Mouse (Mus musculus): ENCODE measurements around the gene Zic1. TPM values are rescaled to one million over a fixed set of nuclear protein-coding genes. Genes with fewer than 3 reads are reported as not detected.

Zic1 gene
- polyA plus RNA-seq, 1 experiment: not detected

GRCm38 (mm10) chr9:91371608-91372007, 6.0 kb upstream of the Zic1 start:
- H3K27me3 ChIP-seq (ENCODE audit: control insufficient read depth, insufficient read depth, low read length): peaks cover 26% of the 10 kb centered on the region
- no peaks in the 10 kb centered on the region for H3K36me3 ChIP-seq (ENCODE audit: control insufficient read depth, insufficient read depth, low read length)
- no peak overlapping the region for H3K4me3 ChIP-seq (ENCODE audit: low read depth, low read length)
- no peak overlapping the region for H3K27ac ChIP-seq (ENCODE audit: insufficient read depth, low read depth, low read length)
- 13% methylated on average over 4 of the region's 4 CpGs for WGBS
- no peak for TF ChIP-seq CTCF (IDR thresholded peaks at IDR 0.05; ENCODE audit: extremely low read depth, insufficient read length, insufficient replicate concordance, low read depth, low read length)
- no peak for TF ChIP-seq POLR2A (IDR thresholded peaks at IDR 0.05; ENCODE audit: low read depth, low read length)
- H3K4me1 ChIP-seq (ENCODE audit: control insufficient read depth, insufficient read depth, insufficient read length, low read length): no peaks in the 10 kb centered on the region

GRCm38 (mm10) chr9:91371011-91371410, 5.4 kb upstream of the Zic1 start:
- Histone ChIP-seq H3K4me3 (ENCODE audit: low read depth, low read length) (no peak overlapping the region), H3K36me3 (ENCODE audit: control insufficient read depth, insufficient read depth, low read length) (no peaks in the 10 kb centered on the region), H3K4me1 (ENCODE audit: control insufficient read depth, insufficient read depth, insufficient read length, low read length) (no peaks in the 10 kb centered on the region), H3K27me3 (ENCODE audit: control insufficient read depth, insufficient read depth, low read length) (peaks cover 30% of the 10 kb centered on the region), H3K27ac (ENCODE audit: insufficient read depth, low read depth, low read length) (no peak overlapping the region)
- no peak for TF ChIP-seq POLR2A (IDR thresholded peaks at IDR 0.05; ENCODE audit: low read depth, low read length)
- no peak for TF ChIP-seq CTCF (IDR thresholded peaks at IDR 0.05; ENCODE audit: extremely low read depth, insufficient read length, insufficient replicate concordance, low read depth, low read length)

GRCm38 (mm10) chr9:91370191-91370708, 4.6 kb upstream of the Zic1 start:
- 16% methylated on average over 6 of the region's 6 CpGs for WGBS
- peaks cover 35% of the 10 kb centered on the region for H3K27me3 ChIP-seq (ENCODE audit: control insufficient read depth, insufficient read depth, low read length)
- no peaks in the 10 kb centered on the region for H3K36me3 ChIP-seq (ENCODE audit: control insufficient read depth, insufficient read depth, low read length)
- TF ChIP-seq POLR2A (IDR thresholded peaks at IDR 0.05; ENCODE audit: low read depth, low read length) (no peak), CTCF (IDR thresholded peaks at IDR 0.05; ENCODE audit: extremely low read depth, insufficient read length, insufficient replicate concordance, low read depth, low read length) (no peak)
- H3K4me3 ChIP-seq (ENCODE audit: low read depth, low read length): no peak overlapping the region
- no peaks in the 10 kb centered on the region for H3K4me1 ChIP-seq (ENCODE audit: control insufficient read depth, insufficient read depth, insufficient read length, low read length)
- no peak overlapping the region for H3K27ac ChIP-seq (ENCODE audit: insufficient read depth, low read depth, low read length)

GRCm38 (mm10) chr9:91369293-91369991, 3.8 kb upstream of the Zic1 start:
- Histone ChIP-seq H3K27me3 (ENCODE audit: control insufficient read depth, insufficient read depth, low read length) (peaks cover 43% of the 10 kb centered on the region), H3K27ac (ENCODE audit: insufficient read depth, low read depth, low read length) (no peak overlapping the region), H3K36me3 (ENCODE audit: control insufficient read depth, insufficient read depth, low read length) (no peaks in the 10 kb centered on the region), H3K4me3 (ENCODE audit: low read depth, low read length) (no peak overlapping the region), H3K4me1 (ENCODE audit: control insufficient read depth, insufficient read depth, insufficient read length, low read length) (peaks cover 6% of the 10 kb centered on the region; the same call in 1 of the 2 replicates)
- WGBS: 8% methylated on average over 26 of the region's 26 CpGs
- TF ChIP-seq POLR2A (IDR thresholded peaks at IDR 0.05; ENCODE audit: low read depth, low read length) (no peak), CTCF (IDR thresholded peaks at IDR 0.05; ENCODE audit: extremely low read depth, insufficient read length, insufficient replicate concordance, low read depth, low read length) (no peak)

- Histone ChIP-seq H3K27ac (ENCODE audit: insufficient read depth, low read depth, low read length) (no peak overlapping the region), H3K27me3 (ENCODE audit: control insufficient read depth, insufficient read depth, low read length) (peaks cover 48% of the 10 kb centered on the region), H3K4me1 (ENCODE audit: control insufficient read depth, insufficient read depth, insufficient read length, low read length) (peaks cover 8% of the 10 kb centered on the region; the same call in 1 of the 2 replicates), H3K4me3 (ENCODE audit: low read depth, low read length) (no peak overlapping the region), H3K36me3 (ENCODE audit: control insufficient read depth, insufficient read depth, low read length) (no peaks in the 10 kb centered on the region)
- 10% methylated on average over 13 of the region's 13 CpGs for WGBS
- TF ChIP-seq CTCF (IDR thresholded peaks at IDR 0.05; ENCODE audit: extremely low read depth, insufficient read length, insufficient replicate concordance, low read depth, low read length) (no peak), POLR2A (IDR thresholded peaks at IDR 0.05; ENCODE audit: low read depth, low read length) (no peak)
Measured at GRCm38 (mm10) chr9:91368946-91369292, 3.3 kb upstream of the Zic1 start.

- Histone ChIP-seq H3K4me1 (ENCODE audit: control insufficient read depth, insufficient read depth, insufficient read length, low read length) (peaks cover 8% of the 10 kb centered on the region; the same call in 1 of the 2 replicates), H3K27ac (ENCODE audit: insufficient read depth, low read depth, low read length) (no peak overlapping the region), H3K27me3 (ENCODE audit: control insufficient read depth, insufficient read depth, low read length) (peaks cover 56% of the 10 kb centered on the region), H3K4me3 (ENCODE audit: low read depth, low read length) (no peak overlapping the region), H3K36me3 (ENCODE audit: control insufficient read depth, insufficient read depth, low read length) (no peaks in the 10 kb centered on the region)
- TF ChIP-seq POLR2A (IDR thresholded peaks at IDR 0.05; ENCODE audit: low read depth, low read length) (no peak), CTCF (IDR thresholded peaks at IDR 0.05; ENCODE audit: extremely low read depth, insufficient read length, insufficient replicate concordance, low read depth, low read length) (no peak)
- 11% methylated on average over 3 of the region's 3 CpGs for WGBS
Measured at GRCm38 (mm10) chr9:91368150-91368549, 2.5 kb upstream of the Zic1 start.

- H3K27ac ChIP-seq (ENCODE audit: insufficient read depth, low read depth, low read length): no peak overlapping the region
- H3K4me1 ChIP-seq (ENCODE audit: control insufficient read depth, insufficient read depth, insufficient read length, low read length): peaks cover 11% of the 10 kb centered on the region; the same call in 1 of the 2 replicates
- TF ChIP-seq POLR2A (IDR thresholded peaks at IDR 0.05; ENCODE audit: low read depth, low read length) (no peak), CTCF (IDR thresholded peaks at IDR 0.05; ENCODE audit: extremely low read depth, insufficient read length, insufficient replicate concordance, low read depth, low read length) (no peak)
- no peaks in the 10 kb centered on the region for H3K36me3 ChIP-seq (ENCODE audit: control insufficient read depth, insufficient read depth, low read length)
- H3K27me3 ChIP-seq (ENCODE audit: control insufficient read depth, insufficient read depth, low read length): peaks cover 64% of the 10 kb centered on the region
- 8% methylated on average over 30 of the region's 30 CpGs for WGBS
- no peak overlapping the region for H3K4me3 ChIP-seq (ENCODE audit: low read depth, low read length)
Measured at GRCm38 (mm10) chr9:91366999-91367811, 1.6 kb upstream of the Zic1 start.
